Mouse (Mus musculus) liver, postnatal 0 days (tissue): Measurements from ENCODE around the gene Tmem132c.

Experiments used
- CTCF ChIP-seq: sonication (generic); IDR thresholded peaks from 2 replicates; pipeline ENCODE4 v1.5.1; 2016; ENCODE audit warnings: antibody characterized with exemption, low read depth
- EP300 ChIP-seq: IDR thresholded peaks from 2 replicates; pipeline ENCODE4 v1.6.1; 2016; ENCODE audit warnings: antibody characterized with exemption, low read depth, mild to moderate bottlenecking

DNA sequence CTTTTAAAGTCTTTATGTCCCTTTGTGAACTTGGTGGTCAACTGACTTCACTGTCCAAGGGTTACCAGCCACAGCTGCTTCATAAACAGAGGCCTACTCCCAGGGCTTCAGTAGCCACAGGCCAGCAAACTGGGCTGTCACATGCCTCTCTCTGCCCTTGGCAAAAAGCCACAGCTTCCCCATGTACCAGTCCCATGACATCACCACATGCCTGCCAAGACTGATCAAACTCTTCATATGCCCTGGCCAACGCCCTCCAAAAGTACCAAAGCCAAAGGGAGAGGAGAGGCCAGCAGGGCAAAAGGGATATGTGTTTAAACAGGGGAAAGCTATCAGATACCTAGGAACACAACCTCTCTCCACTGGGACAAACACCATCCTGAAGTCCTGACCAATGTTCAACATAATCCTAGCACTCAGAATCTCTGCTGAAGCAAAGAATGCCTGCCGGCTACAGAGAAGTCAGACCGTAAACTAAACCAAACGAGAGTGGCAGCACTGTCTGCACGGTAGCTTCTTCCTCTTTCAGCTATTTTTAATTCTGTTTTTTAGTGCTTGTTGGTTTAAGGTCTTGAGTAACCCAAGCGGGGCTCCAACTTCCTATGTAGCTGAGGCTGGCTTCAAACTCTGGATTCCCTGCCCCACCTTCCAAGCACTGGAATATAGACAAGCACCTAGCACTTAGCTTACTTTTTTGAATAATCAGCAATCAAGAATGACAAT, 369.3 kb downstream of the Tmem132c start:
- 0 out of 2 replicates have a peak, but pooled peaks have one; percentile 42 for TF ChIP-seq EP300
- TF ChIP-seq CTCF = no peak
